Comparison of ENCODE assay signal across 8 mouse cellular contexts in the genomic region with DNA sequence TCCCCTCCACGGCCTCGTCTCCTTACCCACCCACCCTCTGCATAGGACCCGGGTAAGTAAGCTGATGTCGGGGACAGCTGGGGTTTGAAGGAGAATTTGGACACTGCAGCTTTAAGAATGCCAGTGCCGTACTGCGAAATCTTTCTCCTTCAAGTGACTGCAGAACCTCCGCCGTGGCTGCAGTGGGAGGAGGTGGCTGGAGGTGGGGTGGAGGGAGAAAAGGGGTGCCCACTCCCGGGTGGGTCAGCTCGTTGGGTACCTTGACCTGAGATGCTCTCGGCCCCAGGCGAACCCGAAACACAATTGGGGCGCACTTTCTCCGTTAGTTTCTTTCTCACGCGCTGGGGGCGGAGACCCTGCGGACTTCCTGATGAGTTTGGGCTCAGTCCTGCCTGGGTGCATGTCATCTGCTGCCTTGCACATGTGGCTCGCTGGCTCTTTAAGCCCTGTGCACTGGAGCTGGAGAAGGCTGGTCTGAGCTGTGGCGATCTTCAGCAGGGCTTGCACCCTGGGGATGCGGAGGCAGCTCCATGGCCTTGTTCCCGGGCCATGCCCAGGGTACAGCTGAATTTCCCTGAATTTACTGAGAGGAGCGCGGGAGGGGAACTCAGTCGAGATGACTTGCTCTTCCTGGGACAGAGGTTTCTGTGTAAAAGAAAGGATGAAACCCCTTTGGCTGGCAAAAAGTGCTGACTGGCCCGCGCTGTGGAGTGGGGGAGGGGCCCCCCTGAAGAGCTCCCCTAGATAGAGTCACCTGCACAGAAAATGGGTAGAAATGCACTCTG. TPM values are rescaled to one million over a fixed set of nuclear protein-coding genes. Genes with fewer than 3 reads are reported as not detected.
A peak's percentile ranks its signal among the peaks of the same experiment; 100 is the strongest.
DNase-seq lines count a peak whose midpoint lies in the region; ATAC-seq and TF ChIP-seq lines count a peak whose summit lies in the region.

No protein-coding gene starts in this region.

- POLR2A ChIA-PET in Patski (lab: Charles Lee) = interaction anchor here (0.6 kb wide), 1 partner anchor 18 kb away, joined by 3 read pairs; no protein-coding TSS in a partner anchor

- H3K4me3 ChIP-seq in kidney, adult 2 months (ENCODE audit: insufficient read depth, low read depth, low read length) = peak overlapping the region; percentile 82
- peak overlapping the region; percentile 56 for H3K4me3 ChIP-seq in embryonic facial prominence, embryonic 10.5 days
- H3K4me3 ChIP-seq in hindbrain, embryonic 16.5 days (ENCODE audit: low read length) = peak overlapping the region; percentile 55
- H3K4me3 ChIP-seq in liver, embryonic 16.5 days (ENCODE audit: low read depth, low read length) = peak overlapping the region; percentile 55

- H3K4me2 ChIP-seq in hindbrain, embryonic 16.5 days (ENCODE audit: low read length) = peak overlapping the region; percentile 96
- peak overlapping the region; percentile 56 for H3K4me2 ChIP-seq in liver, embryonic 16.5 days (ENCODE audit: low read depth, low read length)

- no peak overlapping the region for H3K27ac ChIP-seq in kidney, adult 2 months (ENCODE audit: insufficient read depth, low read depth, low read length)
- no peak overlapping the region for H3K27ac ChIP-seq in embryonic facial prominence, embryonic 10.5 days (replicated peaks)
- peak overlapping the region; percentile 26 for H3K27ac ChIP-seq in hindbrain, embryonic 16.5 days (ENCODE audit: low read depth, low read length)
- H3K27ac ChIP-seq in liver, embryonic 16.5 days (ENCODE audit: low read length) = no peak overlapping the region

- ATAC-seq in Patski = peak; percentile 51
- ATAC-seq in hindbrain, embryonic 16.5 days = peak; percentile 18; the same call in 1 of the 2 replicates
- no peak for ATAC-seq in liver, embryonic 16.5 days (ENCODE audit: low read depth)

- no peaks in the 10 kb centered on the region for H3K9me3 ChIP-seq in embryonic facial prominence, embryonic 10.5 days
- no peaks in the 10 kb centered on the region for H3K9me3 ChIP-seq in hindbrain, embryonic 16.5 days (ENCODE audit: control insufficient read depth, low read length)
- no peaks in the 10 kb centered on the region for H3K9me3 ChIP-seq in liver, embryonic 16.5 days (replicated peaks; ENCODE audit: control insufficient read depth, low read length)

- 0 out of 2 replicates have a peak, but pooled peaks cover 3% of the 10 kb centered on the region for H3K4me1 ChIP-seq in kidney, adult 2 months (ENCODE audit: control insufficient read depth, insufficient read depth, low read length)
- peaks cover 38% of the 10 kb centered on the region for H3K4me1 ChIP-seq in embryonic facial prominence, embryonic 10.5 days
- H3K4me1 ChIP-seq in hindbrain, embryonic 16.5 days (ENCODE audit: control insufficient read depth, insufficient read depth, low read depth, low read length) = peaks cover 29% of the 10 kb centered on the region
- H3K4me1 ChIP-seq in liver, embryonic 16.5 days (ENCODE audit: control insufficient read depth, low read depth, low read length) = no peaks in the 10 kb centered on the region; the same call in 1 of the 2 replicates

- peak overlapping the region; percentile 64 for H3K9ac ChIP-seq in hindbrain, embryonic 16.5 days (ENCODE audit: low read depth, low read length)
- no peak overlapping the region for H3K9ac ChIP-seq in liver, embryonic 16.5 days (ENCODE audit: low read depth, low read length)

- CTCF ChIA-PET in Patski (lab: Charles Lee) = interaction anchor here (1.4 to 1.9 kb wide), 4 partner anchors 9 to 68 kb away, joined by 3 to 8 read pairs (median 6); no protein-coding TSS in a partner anchor

- peak; percentile 38 for DNase-seq in kidney, adult 2 months
- DNase-seq in kidney, adult 11 months = no peak
- DNase-seq in Patski (ENCODE audit: low read depth, low spot score) = no peak
- DNase-seq in embryonic facial prominence, embryonic 10.5 days (ENCODE audit: low spot score) = peak; percentile 65
- DNase-seq in right cerebral cortex, adult 2 months (ENCODE audit: low spot score in 2 of 2) = peak; percentile 36 to 56
- no peak for DNase-seq in layer of hippocampus, postnatal 25 days (ENCODE audit: extremely low spot score in 1 of 2, low spot score in 1 of 2)

- in situ Hi-C loops in Patski (cut with MboI; ENCODE audit: low pct_unique_long_range_greater_than_20kb) = loop anchor here (10.0 kb wide), 1 partner anchor 64 kb away; no protein-coding TSS in a partner anchor

- no peak for TF ChIP-seq CTCF in kidney, adult 2 months (conservative IDR thresholded peaks at IDR 0.05; ENCODE audit: insufficient read depth, insufficient read length, low read depth, low read length)
- TF ChIP-seq CTCF in Patski (IDR thresholded peaks at IDR 0.05) = no peak

- no peaks in the 10 kb centered on the region for H3K27me3 ChIP-seq in kidney, adult 2 months (replicated peaks; ENCODE audit: control insufficient read depth, insufficient read depth, low read length)
- H3K27me3 ChIP-seq in Patski = no peaks in the 10 kb centered on the region
- peaks cover 100% of the 10 kb centered on the region for H3K27me3 ChIP-seq in embryonic facial prominence, embryonic 10.5 days (replicated peaks; ENCODE audit: low read depth, poor library complexity, severe bottlenecking)
- peaks cover 43% of the 10 kb centered on the region for H3K27me3 ChIP-seq in hindbrain, embryonic 16.5 days (replicated peaks; ENCODE audit: control insufficient read depth, insufficient read depth, low read length)
- peaks cover 76% of the 10 kb centered on the region for H3K27me3 ChIP-seq in liver, embryonic 16.5 days (ENCODE audit: control insufficient read depth, insufficient read depth, low read depth, low read length)

- TF ChIP-seq POLR2A in kidney, adult 2 months (IDR thresholded peaks at IDR 0.05; ENCODE audit: low read depth, low read length) = no peak

- WGBS in kidney, adult 2 months = 1% methylated on average over 28 of the region's 28 CpGs
- under 1% methylated on average over 28 of the region's 28 CpGs for WGBS in embryonic facial prominence, embryonic 10.5 days
- under 1% methylated on average over 28 of the region's 28 CpGs for WGBS in hindbrain, embryonic 16.5 days
- under 1% methylated on average over 28 of the region's 28 CpGs for WGBS in liver, embryonic 16.5 days (ENCODE audit: insufficient replicate concordance)

- no peaks in the 10 kb centered on the region for H3K36me3 ChIP-seq in kidney, adult 2 months (ENCODE audit: control insufficient read depth, insufficient read depth, low read length)
- H3K36me3 ChIP-seq in embryonic facial prominence, embryonic 10.5 days (replicated peaks) = no peaks in the 10 kb centered on the region
- H3K36me3 ChIP-seq in hindbrain, embryonic 16.5 days (ENCODE audit: control insufficient read depth, insufficient read depth, low read length) = no peaks in the 10 kb centered on the region
- no peaks in the 10 kb centered on the region for H3K36me3 ChIP-seq in liver, embryonic 16.5 days (ENCODE audit: control insufficient read depth, insufficient read depth)

RNA-seq across cellular contexts. Expression of gene H6pd, which starts 21.8 kb away (rescaled TPM):
- 137 and 161 TPM in 2 replicates for polyA plus RNA-seq in kidney, adult 2 months (2012; rRNA removed)
- 39.5 TPM for polyA plus RNA-seq in Patski (2021)
- polyA plus RNA-seq in embryonic facial prominence, embryonic 10.5 days (2016; fragmentation: Nextera tagmentation; extraction: Ambion mirVana) = 4.9 and 5.3 TPM in 2 replicates
- 2.9 and 3.5 TPM in 2 replicates for polyA plus RNA-seq in hindbrain, embryonic 16.5 days (2015; fragmentation: Nextera tagmentation; extraction: Ambion mirVana)
- 24.2 and 33.7 TPM in 2 replicates for polyA plus RNA-seq in liver, embryonic 16.5 days (2015; fragmentation: Nextera tagmentation; extraction: Ambion mirVana)
- 1 to 10 TPM; 8.8 to 9.1 TPM for total RNA-seq in layer of hippocampus, postnatal 25 days (2021)

RNA-seq across cellular contexts. Expression of gene Gpr157, which starts 56.5 kb away (rescaled TPM):
- polyA plus RNA-seq in kidney, adult 2 months (2012; rRNA removed) = 0.76 and 1.2 TPM in 2 replicates
- 0.50 TPM for polyA plus RNA-seq in Patski (2021)
- 0.49 and 0.55 TPM in 2 replicates for polyA plus RNA-seq in embryonic facial prominence, embryonic 10.5 days (2016; fragmentation: Nextera tagmentation; extraction: Ambion mirVana)
- polyA plus RNA-seq in hindbrain, embryonic 16.5 days (2015; fragmentation: Nextera tagmentation; extraction: Ambion mirVana) = 0.50 and 0.54 TPM in 2 replicates
- 0.37 and 0.74 TPM in 2 replicates for polyA plus RNA-seq in liver, embryonic 16.5 days (2015; fragmentation: Nextera tagmentation; extraction: Ambion mirVana)
- 1 to 10 TPM; 1.1 to 1.8 TPM for total RNA-seq in layer of hippocampus, postnatal 25 days (2021)

Comparison
In these comparisons a context has a peak if more than half of its experiments do, and no peak if none do; other contexts are left out.
1. DNase-seq: peak in kidney, adult 2 months (single experiment), embryonic facial prominence, embryonic 10.5 days (single experiment) and right cerebral cortex, adult 2 months (2 of 2); none in kidney, adult 11 months (single experiment), Patski (single experiment) and layer of hippocampus, postnatal 25 days (0 of 2).
2. Peak in every context shown above with its lines, with median percentiles within 50 percentile points of each other: H3K4me3 ChIP-seq.